Mouse (Mus musculus) forebrain, embryonic 15.5 days (tissue): ENCODE results near the gene Slc4a10. TPM values are rescaled to one million over a fixed set of nuclear protein-coding genes. Genes with fewer than 3 reads are reported as not detected.

ENCODE experiments used
- ATAC-seq: fragments of 200-750 bp; cut with Nextera tagmentation; replicated peaks from 2 replicates; pipeline ENCODE4 v1.8.0; 2017; ENCODE audit warnings: mild to moderate bottlenecking, moderate TSS enrichment, moderate library complexity
- H3K27ac ChIP-seq: fragments of 300-500 bp; sonication (generic); replicated peaks from 2 replicates; pipeline ENCODE4 v1.5.1; 2015; ENCODE audit warnings: mild to moderate bottlenecking, inconsistent platforms
- H3K27me3 ChIP-seq: fragments of 300-500 bp; sonication (generic); 2 replicates; pipeline ENCODE4 v1.6.1; 2015; ENCODE audit warnings: inconsistent platforms
- H3K36me3 ChIP-seq: fragments of 300-500 bp; sonication (generic); 2 replicates; pipeline ENCODE4 v1.6.1; 2015; ENCODE audit warnings: mild to moderate bottlenecking, inconsistent platforms
- H3K4me1 ChIP-seq: fragments of 300-500 bp; sonication (generic); 2 replicates; pipeline ENCODE4 v1.6.1; 2015; ENCODE audit warnings: inconsistent platforms
- H3K4me2 ChIP-seq: fragments of 300-500 bp; sonication (generic); replicated peaks from 2 replicates; pipeline ENCODE4 v1.6.1; 2015; ENCODE audit warnings: mild to moderate bottlenecking, inconsistent platforms
- H3K4me3 ChIP-seq: fragments of 300-500 bp; sonication (generic); 2 replicates; pipeline ENCODE4 v1.5.1; 2015; ENCODE audit warnings: mild to moderate bottlenecking, inconsistent platforms
- H3K9ac ChIP-seq: fragments of 300-500 bp; sonication (generic); replicated peaks from 2 replicates; pipeline ENCODE4 v1.6.1; 2015; ENCODE audit warnings: mild to moderate bottlenecking, inconsistent platforms
- H3K9me3 ChIP-seq: fragments of 300-500 bp; sonication (generic); 2 replicates; pipeline ENCODE4 v1.6.1; 2016; ENCODE audit warnings: inconsistent platforms
- WGBS: fragments of 180-500 bp; shearing (Covaris S2); methylation state at CpG from one replicate; pipeline ENCODE4 v1.1.7; 2015; ENCODE audit warnings: mixed read lengths; 5-methylcytosine and 5-hydroxymethylcytosine counted together
- polyA plus RNA-seq: library from polyadenylated mRNA; unstranded; fragments of >200 nt; fragmentation: Nextera tagmentation; extraction: Ambion mirVana; gene quantifications from 2 replicates; pipeline ENCODE4 v1.2.1, GENCODE M21; 2015

Gene Slc4a10
- polyA plus RNA-seq, 1 experiment from 2014 or later: 8.9 TPM

- ATAC-seq: no peak
- Histone ChIP-seq H3K27ac (no peak overlapping the region), H3K9me3 (no peaks in the 10 kb centered on the region), H3K4me1 (no peaks in the 10 kb centered on the region), H3K4me3 (no peak overlapping the region), H3K27me3 (no peaks in the 10 kb centered on the region), H3K9ac (no peak overlapping the region), H3K36me3 (no peaks in the 10 kb centered on the region), H3K4me2 (no peak overlapping the region)
- 93% methylated on average over 2 of the region's 2 CpGs for WGBS
Observed at GRCm38 (mm10) chr2:62129975-62130374, 83.7 kb downstream of the Slc4a10 start.

GRCm38 (mm10) chr2:62134911-62135310 lies 88.6 kb downstream of the Slc4a10 start:
- 37% methylated on average over 8 of the region's 8 CpGs for WGBS
- H3K9ac ChIP-seq: no peak overlapping the region
- no peak overlapping the region for H3K27ac ChIP-seq
- H3K4me1 ChIP-seq: no peaks in the 10 kb centered on the region
- H3K4me2 ChIP-seq: no peak overlapping the region
- no peaks in the 10 kb centered on the region for H3K36me3 ChIP-seq
- no peak for ATAC-seq
- no peak overlapping the region for H3K4me3 ChIP-seq
- H3K27me3 ChIP-seq: no peaks in the 10 kb centered on the region
- no peaks in the 10 kb centered on the region for H3K9me3 ChIP-seq

- Histone ChIP-seq H3K4me3 (no peak overlapping the region), H3K36me3 (no peaks in the 10 kb centered on the region), H3K9ac (no peak overlapping the region), H3K4me2 (no peak overlapping the region), H3K9me3 (no peaks in the 10 kb centered on the region), H3K4me1 (peaks cover 9% of the 10 kb centered on the region), H3K27me3 (no peaks in the 10 kb centered on the region), H3K27ac (no peak overlapping the region)
- ATAC-seq: 0 out of 2 replicates have a peak, but pooled peaks have one; percentile 53
- 67% methylated on average over 3 of the region's 3 CpGs for WGBS
Observed at GRCm38 (mm10) chr2:62147636-62148035, 101.4 kb downstream of the Slc4a10 start.

GRCm38 (mm10) chr2:62149421-62149820 lies 103.2 kb downstream of the Slc4a10 start:
- Histone ChIP-seq H3K27ac (no peak overlapping the region), H3K36me3 (no peaks in the 10 kb centered on the region), H3K9me3 (no peaks in the 10 kb centered on the region), H3K4me3 (no peak overlapping the region), H3K27me3 (no peaks in the 10 kb centered on the region), H3K4me2 (no peak overlapping the region), H3K4me1 (peaks cover 9% of the 10 kb centered on the region), H3K9ac (no peak overlapping the region)
- ATAC-seq: no peak

- Histone ChIP-seq H3K4me2 (no peak overlapping the region), H3K36me3 (no peaks in the 10 kb centered on the region), H3K9me3 (no peaks in the 10 kb centered on the region), H3K9ac (no peak overlapping the region), H3K4me3 (no peak overlapping the region), H3K27ac (no peak overlapping the region), H3K27me3 (no peaks in the 10 kb centered on the region), H3K4me1 (peaks cover 9% of the 10 kb centered on the region)
- ATAC-seq: peak; percentile 78
- 33% methylated on average over 1 of the region's 1 CpGs for WGBS
Observed at GRCm38 (mm10) chr2:62150830-62151229, 104.6 kb downstream of the Slc4a10 start.

GRCm38 (mm10) chr2:62210109-62210508 lies 163.8 kb downstream of the Slc4a10 start:
- Histone ChIP-seq H3K4me1 (no peaks in the 10 kb centered on the region), H3K4me2 (no peak overlapping the region), H3K9me3 (no peaks in the 10 kb centered on the region), H3K36me3 (no peaks in the 10 kb centered on the region), H3K27ac (no peak overlapping the region), H3K4me3 (no peak overlapping the region), H3K27me3 (no peaks in the 10 kb centered on the region), H3K9ac (no peak overlapping the region)
- no peak for ATAC-seq

- H3K4me3 ChIP-seq: no peak overlapping the region
- H3K4me2 ChIP-seq: no peak overlapping the region
- H3K4me1 ChIP-seq: no peaks in the 10 kb centered on the region
- ATAC-seq: no peak
- H3K36me3 ChIP-seq: no peaks in the 10 kb centered on the region
- 84% methylated on average over 5 of the region's 5 CpGs for WGBS
- H3K27me3 ChIP-seq: no peaks in the 10 kb centered on the region
- H3K27ac ChIP-seq: no peak overlapping the region
- no peak overlapping the region for H3K9ac ChIP-seq
- no peaks in the 10 kb centered on the region for H3K9me3 ChIP-seq
Observed at GRCm38 (mm10) chr2:62211106-62211505, 164.8 kb downstream of the Slc4a10 start.

- no peak overlapping the region for H3K27ac ChIP-seq
- H3K4me3 ChIP-seq: no peak overlapping the region
- no peak for ATAC-seq
- no peak overlapping the region for H3K9ac ChIP-seq
- H3K27me3 ChIP-seq: no peaks in the 10 kb centered on the region
- no peak overlapping the region for H3K4me2 ChIP-seq
- H3K36me3 ChIP-seq: no peaks in the 10 kb centered on the region
- no peaks in the 10 kb centered on the region for H3K9me3 ChIP-seq
- no peaks in the 10 kb centered on the region for H3K4me1 ChIP-seq
Observed at GRCm38 (mm10) chr2:62227563-62227962, 181.3 kb downstream of the Slc4a10 start.

- Histone ChIP-seq H3K4me2 (no peak overlapping the region), H3K36me3 (no peaks in the 10 kb centered on the region), H3K27ac (no peak overlapping the region), H3K4me3 (no peak overlapping the region), H3K9me3 (no peaks in the 10 kb centered on the region), H3K9ac (no peak overlapping the region), H3K4me1 (no peaks in the 10 kb centered on the region), H3K27me3 (no peaks in the 10 kb centered on the region)
- ATAC-seq: no peak; the same call in 1 of the 2 replicates
- WGBS: 48% methylated on average over 2 of the region's 2 CpGs
Observed at GRCm38 (mm10) chr2:62231271-62231670, 185.0 kb downstream of the Slc4a10 start.

GRCm38 (mm10) chr2:62244167-62244566 lies 197.9 kb downstream of the Slc4a10 start:
- no peak overlapping the region for H3K27ac ChIP-seq
- no peak overlapping the region for H3K4me3 ChIP-seq
- 12% methylated on average over 4 of the region's 4 CpGs for WGBS
- H3K4me2 ChIP-seq: no peak overlapping the region
- H3K27me3 ChIP-seq: no peaks in the 10 kb centered on the region
- H3K9ac ChIP-seq: no peak overlapping the region
- H3K4me1 ChIP-seq: no peaks in the 10 kb centered on the region
- H3K9me3 ChIP-seq: no peaks in the 10 kb centered on the region
- no peaks in the 10 kb centered on the region for H3K36me3 ChIP-seq
- ATAC-seq: no peak

GRCm38 (mm10) chr2:62268467-62268866 lies 222.2 kb downstream of the Slc4a10 start:
- Histone ChIP-seq H3K4me3 (no peak overlapping the region), H3K36me3 (no peaks in the 10 kb centered on the region), H3K9me3 (no peaks in the 10 kb centered on the region), H3K4me1 (no peaks in the 10 kb centered on the region), H3K9ac (no peak overlapping the region), H3K27ac (no peak overlapping the region), H3K4me2 (no peak overlapping the region), H3K27me3 (no peaks in the 10 kb centered on the region)
- ATAC-seq: no peak
- WGBS: 95% methylated on average over 9 of the region's 9 CpGs

- Histone ChIP-seq H3K36me3 (no peaks in the 10 kb centered on the region), H3K9ac (no peak overlapping the region), H3K27me3 (no peaks in the 10 kb centered on the region), H3K4me1 (no peaks in the 10 kb centered on the region), H3K27ac (no peak overlapping the region), H3K4me3 (no peak overlapping the region), H3K4me2 (no peak overlapping the region), H3K9me3 (no peaks in the 10 kb centered on the region)
- no peak for ATAC-seq
- 74% methylated on average over 4 of the region's 4 CpGs for WGBS
Observed at GRCm38 (mm10) chr2:62271840-62272239, 225.6 kb downstream of the Slc4a10 start.

GRCm38 (mm10) chr2:62278779-62279178 lies 232.5 kb downstream of the Slc4a10 start:
- H3K36me3 ChIP-seq: no peaks in the 10 kb centered on the region
- WGBS: 87% methylated on average over 3 of the region's 3 CpGs

More at GRCm38 (mm10) chr2:62278779-62279178, 232.5 kb downstream of the Slc4a10 start:
- ATAC-seq: no peak
- Histone ChIP-seq H3K27ac (no peak overlapping the region), H3K27me3 (no peaks in the 10 kb centered on the region), H3K9ac (no peak overlapping the region), H3K9me3 (no peaks in the 10 kb centered on the region), H3K4me2 (no peak overlapping the region), H3K4me1 (no peaks in the 10 kb centered on the region), H3K4me3 (no peak overlapping the region)
